In the genomic region with DNA sequence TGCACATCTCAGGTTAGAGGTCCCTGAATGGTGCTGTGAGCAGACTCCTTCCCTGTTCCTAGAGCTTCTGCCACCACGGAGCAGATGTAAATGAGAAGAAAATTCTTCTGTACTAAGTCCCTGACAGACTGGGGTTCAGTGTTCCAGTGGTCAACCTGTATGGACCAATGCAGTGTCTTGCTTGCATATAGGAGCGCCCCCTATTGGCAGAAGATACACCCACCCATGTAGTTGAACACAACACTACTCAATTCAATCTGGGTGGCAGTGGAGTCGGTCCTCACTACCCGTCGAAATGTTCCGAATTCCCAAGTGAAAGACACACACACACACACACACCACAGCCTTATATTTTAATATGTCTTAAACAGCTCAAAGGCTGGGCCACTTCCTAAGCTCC, we compare ENCODE assay signal across 10 mouse cellular contexts.
A peak's percentile ranks its signal among the peaks of the same experiment; 100 is the strongest.
DNase-seq lines count a peak whose midpoint lies in the region; ATAC-seq and TF ChIP-seq lines count a peak whose summit lies in the region.
"Had no signal": no experiment of that assay in that cellular context is flagged by ENCODE, and none has a peak within 500 bp of the region (broad histone marks: within the 10 kb centered on the region; RNA-seq: fewer than 3 reads in every experiment).

No protein-coding gene starts in this region.

- 82% methylated on average over 6 of the region's 6 CpGs for WGBS in intestine, postnatal 0 days
- 81% methylated on average over 6 of the region's 6 CpGs for WGBS in intestine, embryonic 16.5 days

- H3K9ac ChIP-seq in intestine, postnatal 0 days (ENCODE audit: low read depth, low read length) = no peak overlapping the region
- no peak overlapping the region for H3K9ac ChIP-seq in intestine, embryonic 16.5 days (ENCODE audit: low read depth, low read length)
- H3K9ac ChIP-seq: midbrain, embryonic 15.5 days had no signal

- DNase-seq in retina, postnatal 1 day = peak; percentile 10
- DNase-seq in retina, embryonic 14.5 days (ENCODE audit: low spot score) = no peak
- DNase-seq in G1E (ENCODE audit: low spot score) = no peak
- peak; percentile 67 for DNase-seq in splenic B cell, adult 2 months (ENCODE audit: low read depth, low spot score)
- DNase-seq in cerebellum, postnatal 36 days = no peak
- DNase-seq: cerebellum, postnatal 25 days had no signal

- no peak overlapping the region for H3K27ac ChIP-seq in intestine, postnatal 0 days (ENCODE audit: low read depth, low read length)
- no peak overlapping the region for H3K27ac ChIP-seq in intestine, embryonic 16.5 days (ENCODE audit: low read length)
- H3K27ac ChIP-seq: midbrain, embryonic 15.5 days had no signal

- no peak overlapping the region for H3K4me2 ChIP-seq in intestine, postnatal 0 days (replicated peaks; ENCODE audit: low read depth)
- no peak overlapping the region for H3K4me2 ChIP-seq in intestine, embryonic 16.5 days (ENCODE audit: low read depth, low read length)
- H3K4me2 ChIP-seq: midbrain, embryonic 15.5 days had no signal

- no peaks in the 10 kb centered on the region for H3K36me3 ChIP-seq in intestine, postnatal 0 days (ENCODE audit: control insufficient read depth, insufficient read depth)
- no peaks in the 10 kb centered on the region for H3K36me3 ChIP-seq in intestine, embryonic 16.5 days (ENCODE audit: control insufficient read depth, insufficient read depth, low read length)
- no peaks in the 10 kb centered on the region for H3K36me3 ChIP-seq in G1E (replicated peaks)
- H3K36me3 ChIP-seq in splenic B cell, adult 2 months (ENCODE audit: control insufficient read depth, insufficient read depth, low read length, poor library complexity, severe bottlenecking) = no peaks in the 10 kb centered on the region
- H3K36me3 ChIP-seq: midbrain, embryonic 15.5 days had no signal

- peak; percentile 58 for TF ChIP-seq CTCF in intestine, postnatal 0 days (IDR thresholded peaks at IDR 0.05; ENCODE audit: low read depth)
- TF ChIP-seq CTCF in G1E (IDR thresholded peaks at IDR 0.05; ENCODE audit: low read depth, low read length) = peak; percentile 57

- no peaks in the 10 kb centered on the region for H3K27me3 ChIP-seq in intestine, postnatal 0 days (replicated peaks; ENCODE audit: control insufficient read depth, insufficient read depth, low read length)
- H3K27me3 ChIP-seq in intestine, embryonic 16.5 days (replicated peaks; ENCODE audit: control insufficient read depth, insufficient read depth, low read length) = no peaks in the 10 kb centered on the region
- peaks cover 25% of the 10 kb centered on the region for H3K27me3 ChIP-seq in G1E (ENCODE audit: insufficient read depth, low read length)
- H3K27me3 ChIP-seq in splenic B cell, adult 2 months (ENCODE audit: control insufficient read depth, insufficient read depth, low read length, poor library complexity, severe bottlenecking) = no peaks in the 10 kb centered on the region; the same call in 1 of the 2 replicates
- H3K27me3 ChIP-seq: midbrain, embryonic 15.5 days; Patski had no signal

- H3K9me3 ChIP-seq in intestine, postnatal 0 days (ENCODE audit: control insufficient read depth) = no peaks in the 10 kb centered on the region
- H3K9me3 ChIP-seq in intestine, embryonic 16.5 days (ENCODE audit: control insufficient read depth, low read length) = no peaks in the 10 kb centered on the region
- H3K9me3 ChIP-seq in G1E (replicated peaks) = no peaks in the 10 kb centered on the region
- H3K9me3 ChIP-seq: midbrain, embryonic 15.5 days had no signal

- ATAC-seq in intestine, postnatal 0 days = no peak
- no peak for ATAC-seq in intestine, embryonic 16.5 days
- no peak for ATAC-seq in G1E (ENCODE audit: extremely low read depth, insufficient number of reproducible peaks, low FRiP score, poor library complexity, severe bottlenecking)
- ATAC-seq: midbrain, embryonic 15.5 days; Patski had no signal

- H3K4me1 ChIP-seq in intestine, postnatal 0 days (replicated peaks; ENCODE audit: control insufficient read depth, insufficient read depth, low read length) = no peaks in the 10 kb centered on the region; the same call in 1 of the 2 replicates
- H3K4me1 ChIP-seq in intestine, embryonic 16.5 days (ENCODE audit: control insufficient read depth, insufficient read depth, low read length) = peaks cover 2% of the 10 kb centered on the region; the same call in 1 of the 2 replicates
- H3K4me1 ChIP-seq in G1E (ENCODE audit: insufficient read depth, low read depth, low read length) = no peaks in the 10 kb centered on the region
- H3K4me1 ChIP-seq: midbrain, embryonic 15.5 days had no signal

- H3K4me3 ChIP-seq in intestine, postnatal 0 days (ENCODE audit: low read depth, low read length) = no peak overlapping the region
- H3K4me3 ChIP-seq in intestine, embryonic 16.5 days (ENCODE audit: low read length) = no peak overlapping the region
- H3K4me3 ChIP-seq in G1E (ENCODE audit: low read depth, low read length) = no peak overlapping the region
- H3K4me3 ChIP-seq: midbrain, embryonic 15.5 days had no signal

Comparison
In these comparisons a context has a peak if more than half of its experiments do, and no peak if none do; other contexts are left out.
1. DNase-seq: peak in retina, postnatal 1 day (single experiment) and splenic B cell, adult 2 months (single experiment); none in retina, embryonic 14.5 days (single experiment), G1E (single experiment) and cerebellum, postnatal 36 days (0 of 2).